18 mouse cellular contexts compared by ENCODE assay signal in genomic region chr19:46331936-46332335, GRCm38 (mm10).
"Had no signal": no experiment of that assay in that cellular context is flagged by ENCODE, and none has a peak within 500 bp of the region (broad histone marks: within the 10 kb centered on the region; RNA-seq: fewer than 3 reads in every experiment).

No protein-coding gene starts in this region.

- ATAC-seq: midbrain, embryonic 15.5 days had no signal

- H3K4me2 ChIP-seq: limb, embryonic 12.5 days; limb, embryonic 15.5 days; liver, embryonic 11.5 days; midbrain, embryonic 12.5 days; midbrain, embryonic 15.5 days; stomach, embryonic 15.5 days had no signal

- DNase-seq: kidney, adult 18-20 months; kidney, adult 9 months; kidney, postnatal 14 days; kidney, postnatal 4 days; left cerebral cortex, postnatal 4 days; lung, adult 2 months; lung, postnatal 14 days; lung, postnatal 4 days; right cerebral cortex, postnatal 14 days; spleen, adult 18-20 months; thymus, postnatal 25 days had no signal

- H3K9me3 ChIP-seq: limb, embryonic 12.5 days; limb, embryonic 15.5 days; midbrain, embryonic 12.5 days; midbrain, embryonic 15.5 days; stomach, embryonic 15.5 days had no signal

- H3K4me3 ChIP-seq: limb, embryonic 12.5 days; limb, embryonic 15.5 days; midbrain, embryonic 12.5 days; midbrain, embryonic 15.5 days; myocyte; stomach, embryonic 15.5 days had no signal

- H3K27ac ChIP-seq: limb, embryonic 12.5 days; limb, embryonic 15.5 days; midbrain, embryonic 15.5 days; stomach, embryonic 15.5 days had no signal

- H3K9ac ChIP-seq: limb, embryonic 12.5 days; limb, embryonic 15.5 days; midbrain, embryonic 15.5 days; stomach, embryonic 15.5 days had no signal

- H3K27me3 ChIP-seq: midbrain, embryonic 15.5 days; stomach, embryonic 15.5 days had no signal
